Mouse (Mus musculus) forebrain, embryonic 11.5 days (tissue): ENCODE measurements at regions not wholly inside any gene's neighbourhood (a gene's known extent, or its start where the extent isn't known, plus 50 kb on each side); places are given as distances from the start of the nearest gene placed in this dataset.

Source experiments
- ATAC-seq: fragments of 200-750 bp; cut with Nextera tagmentation; replicated peaks from 2 replicates; pipeline ENCODE4 v1.8.0; 2017; ENCODE audit warnings: moderate TSS enrichment; ENCODE audit not compliant: low FRiP score
- DNase-seq: peaks from one replicate; pipeline ENCODE4 v3.0.0-alpha.2; 2017; ENCODE audit warnings: low spot score
- H3K27ac ChIP-seq: fragments of 300-500 bp; sonication (generic); 2 replicates; pipeline ENCODE4 v1.5.1; 2014; ENCODE audit warnings: low read depth, low read length
- H3K27me3 ChIP-seq: fragments of 300-500 bp; sonication (generic); 2 replicates; pipeline ENCODE4 v1.6.1; 2014; ENCODE audit warnings: mild to moderate bottlenecking, low read length, mixed read lengths; ENCODE audit not compliant: control insufficient read depth, insufficient read depth
- H3K36me3 ChIP-seq: fragments of 300-500 bp; sonication (generic); 2 replicates; pipeline ENCODE4 v1.6.1; 2014; ENCODE audit warnings: mild to moderate bottlenecking, low read length, moderate library complexity, mixed read lengths; ENCODE audit not compliant: control insufficient read depth, insufficient read depth
- H3K4me1 ChIP-seq: fragments of 300-500 bp; sonication (generic); replicated peaks from 2 replicates; pipeline ENCODE4 v1.6.1; 2014; ENCODE audit warnings: low read length, mixed read lengths; ENCODE audit not compliant: control insufficient read depth, insufficient read depth
- H3K4me2 ChIP-seq: fragments of 300-500 bp; sonication (generic); 2 replicates; pipeline ENCODE4 v1.6.1; 2014; ENCODE audit warnings: low read depth, mild to moderate bottlenecking, low read length, moderate library complexity, mixed read lengths; ENCODE audit not compliant: severe bottlenecking
- H3K4me3 ChIP-seq: fragments of 300-500 bp; sonication (generic); 2 replicates; pipeline ENCODE4 v1.5.1; 2014; ENCODE audit warnings: low read depth, low read length
- H3K9ac ChIP-seq: fragments of 300-500 bp; sonication (generic); 2 replicates; pipeline ENCODE4 v1.6.1; 2014; ENCODE audit warnings: low read length
- H3K9me3 ChIP-seq: fragments of 300-500 bp; sonication (generic); 2 replicates; pipeline ENCODE4 v1.6.1; 2016; ENCODE audit warnings: low read length, mixed read lengths; ENCODE audit not compliant: control insufficient read depth
- WGBS: fragments of 180-500 bp; shearing (Covaris S2); extraction: QIAGEN DNeasy Blood & Tissue Kit; methylation state at CpG from one replicate; pipeline ENCODE4 v1.1.7; 2014; 5-methylcytosine and 5-hydroxymethylcytosine counted together

DNA sequence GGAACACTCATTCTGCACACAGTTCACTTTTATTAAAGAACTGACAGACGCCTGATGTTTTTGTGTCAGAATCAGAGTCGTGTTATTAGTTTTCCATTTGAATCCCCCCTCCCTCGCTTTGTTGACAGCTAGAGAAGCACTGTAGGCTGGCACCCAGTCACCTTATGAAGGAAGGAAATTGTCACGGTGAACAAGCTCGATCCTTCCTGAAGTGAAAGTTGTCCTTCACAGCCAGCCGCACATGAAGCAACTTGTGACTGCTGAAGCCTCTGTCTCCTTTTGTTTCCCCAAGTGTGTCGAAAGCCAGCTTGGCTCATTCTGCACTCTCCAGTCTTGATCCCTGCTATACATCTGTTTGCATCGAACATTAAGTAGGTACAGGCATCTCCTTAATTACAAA is 364.6 kb upstream of the Ubash3b start:
- Histone ChIP-seq H3K9ac (no peak overlapping the region), H3K27ac (no peak overlapping the region), H3K4me3 (no peak overlapping the region), H3K4me1 (0 out of 2 replicates have a peak, but pooled peaks cover 4% of the 10 kb centered on the region), H3K36me3 (no peaks in the 10 kb centered on the region), H3K9me3 (no peaks in the 10 kb centered on the region), H3K4me2 (no peak overlapping the region), H3K27me3 (no peaks in the 10 kb centered on the region)
- DNase-seq, result no peak
- no peak for ATAC-seq
- WGBS, result 59% methylated on average over 8 of the region's 8 CpGs

DNA sequence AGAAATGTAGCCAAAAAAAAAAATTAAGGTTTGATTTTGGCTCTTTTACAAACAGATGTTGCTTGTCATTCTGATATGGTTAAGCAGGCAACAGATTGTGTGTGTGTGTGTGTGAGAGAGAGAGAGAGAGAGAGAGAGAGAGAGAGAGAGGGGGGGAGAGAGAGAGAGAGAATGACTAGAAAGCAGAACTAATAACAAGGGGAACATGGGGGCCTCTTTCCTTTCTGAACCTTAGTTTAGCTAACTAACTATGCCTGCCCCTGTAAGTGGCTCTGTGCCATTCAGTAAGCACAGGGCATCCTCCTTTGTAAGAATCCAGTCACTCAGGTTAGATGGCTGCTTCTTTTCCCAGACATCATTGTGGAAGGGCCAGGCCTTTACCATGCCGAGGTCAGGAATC is 364.0 kb upstream of the Ubash3b start:
- no peak overlapping the region for H3K27ac ChIP-seq
- H3K4me3 ChIP-seq, result no peak overlapping the region
- no peaks in the 10 kb centered on the region for H3K27me3 ChIP-seq
- H3K4me2 ChIP-seq, result no peak overlapping the region
- ATAC-seq, result no peak
- WGBS, result 61% methylated on average over 1 of the region's 1 CpGs
- H3K36me3 ChIP-seq, result no peaks in the 10 kb centered on the region
- no peak for DNase-seq
- H3K9me3 ChIP-seq, result no peaks in the 10 kb centered on the region
- H3K4me1 ChIP-seq, result 0 out of 2 replicates have a peak, but pooled peaks cover 4% of the 10 kb centered on the region
- H3K9ac ChIP-seq, result no peak overlapping the region

DNA sequence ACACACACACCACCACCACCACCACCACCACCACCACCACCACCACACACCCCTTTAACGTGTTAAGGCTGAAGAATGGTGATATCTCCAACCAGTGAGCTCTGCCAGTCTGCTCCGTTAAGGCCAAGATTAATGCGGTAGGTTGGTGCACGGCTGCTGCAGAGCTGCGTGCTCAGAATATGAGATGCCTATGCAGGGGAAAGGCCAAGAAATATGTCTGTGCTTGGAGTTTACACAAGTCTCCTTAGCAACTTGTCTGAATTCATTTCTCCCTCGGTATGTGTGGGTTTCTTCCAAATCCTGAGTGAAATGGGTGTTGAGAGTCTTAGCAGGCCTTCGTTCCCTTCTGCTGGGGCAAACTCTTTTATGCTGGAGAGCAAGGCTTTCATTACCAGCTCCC is 363.1 kb upstream of the Ubash3b start:
- Histone ChIP-seq H3K9me3 (no peaks in the 10 kb centered on the region), H3K4me3 (no peak overlapping the region), H3K36me3 (no peaks in the 10 kb centered on the region), H3K4me2 (no peak overlapping the region), H3K27me3 (no peaks in the 10 kb centered on the region), H3K27ac (no peak overlapping the region), H3K9ac (no peak overlapping the region), H3K4me1 (0 out of 2 replicates have a peak, but pooled peaks cover 4% of the 10 kb centered on the region)
- ATAC-seq (no peak), DNase-seq (no peak)
- 77% methylated on average over 7 of the region's 7 CpGs for WGBS

DNA sequence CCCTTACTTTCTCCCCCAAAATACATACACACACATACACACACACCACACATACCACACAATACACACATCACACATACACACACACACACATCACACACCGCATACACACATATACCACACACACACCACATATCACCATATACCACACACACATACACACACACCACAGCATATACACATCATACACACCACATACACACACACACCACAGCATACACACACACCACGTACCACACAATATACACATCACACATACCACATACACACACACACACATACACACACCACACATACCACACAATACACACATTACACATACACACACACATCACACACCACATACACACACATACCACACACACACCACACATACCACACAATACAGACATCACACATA is 362.5 kb upstream of the Ubash3b start:
- no peak overlapping the region for H3K27ac ChIP-seq
- H3K4me3 ChIP-seq, result no peak overlapping the region
- 98% methylated on average over 2 of the region's 2 CpGs for WGBS
- no peaks in the 10 kb centered on the region for H3K27me3 ChIP-seq
- ATAC-seq (no peak), DNase-seq (no peak)
- no peaks in the 10 kb centered on the region for H3K36me3 ChIP-seq
- 0 out of 2 replicates have a peak, but pooled peaks cover 4% of the 10 kb centered on the region for H3K4me1 ChIP-seq
- no peaks in the 10 kb centered on the region for H3K9me3 ChIP-seq
- H3K9ac ChIP-seq, result no peak overlapping the region
- H3K4me2 ChIP-seq, result no peak overlapping the region

DNA sequence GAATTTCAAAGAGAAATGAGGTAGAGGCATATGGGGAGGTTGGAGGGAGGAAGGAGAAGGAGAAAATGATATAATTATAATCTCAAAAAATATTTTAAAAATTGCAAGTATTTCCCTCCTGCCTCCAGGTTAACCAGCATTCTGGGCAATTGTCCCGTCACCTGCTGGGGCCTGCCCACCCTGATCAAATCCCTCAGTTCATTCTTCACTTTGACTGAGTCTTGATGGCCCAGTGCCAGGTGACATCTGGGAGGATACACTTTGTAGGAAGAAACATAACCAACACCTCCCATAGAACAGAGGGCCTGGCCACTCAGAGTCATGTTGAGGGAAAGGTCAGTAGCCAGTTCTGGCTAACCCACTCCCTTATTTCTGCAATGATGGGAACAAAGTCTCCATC is 360.8 kb upstream of the Ubash3b start:
- ATAC-seq, result no peak
- Histone ChIP-seq H3K9ac (no peak overlapping the region), H3K4me1 (0 out of 2 replicates have a peak, but pooled peaks cover 4% of the 10 kb centered on the region), H3K4me3 (no peak overlapping the region), H3K9me3 (no peaks in the 10 kb centered on the region), H3K4me2 (no peak overlapping the region), H3K27me3 (no peaks in the 10 kb centered on the region), H3K36me3 (no peaks in the 10 kb centered on the region), H3K27ac (no peak overlapping the region)
- no peak for DNase-seq
- WGBS, result 91% methylated on average over 1 of the region's 1 CpGs

DNA sequence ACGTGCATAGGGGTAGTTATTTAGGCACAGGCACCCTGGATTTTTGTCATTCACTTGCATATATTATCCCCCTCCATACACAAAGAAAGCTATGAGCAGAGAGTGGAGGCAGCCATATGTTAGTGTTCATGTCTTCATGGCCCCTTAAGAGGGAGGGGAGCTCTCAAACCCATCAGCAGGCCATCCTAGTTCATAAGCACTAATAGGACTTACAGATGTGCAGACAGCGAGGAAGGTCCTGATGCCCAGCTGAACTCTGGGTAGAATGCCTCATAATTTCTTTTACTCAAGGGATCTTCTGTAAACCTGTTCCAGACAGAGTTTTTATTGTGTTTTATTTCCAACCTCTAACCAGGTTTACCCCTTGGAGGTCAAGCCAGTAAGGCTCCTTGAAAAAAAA is 356.3 kb upstream of the Ubash3b start:
- no peaks in the 10 kb centered on the region for H3K4me1 ChIP-seq
- WGBS, result 87% methylated on average over 2 of the region's 2 CpGs
- H3K9me3 ChIP-seq, result no peaks in the 10 kb centered on the region
- H3K36me3 ChIP-seq, result no peaks in the 10 kb centered on the region
- no peak overlapping the region for H3K4me3 ChIP-seq
- ATAC-seq, result no peak
- DNase-seq, result no peak
- no peak overlapping the region for H3K4me2 ChIP-seq
- no peaks in the 10 kb centered on the region for H3K27me3 ChIP-seq
- H3K9ac ChIP-seq, result no peak overlapping the region
- no peak overlapping the region for H3K27ac ChIP-seq

DNA sequence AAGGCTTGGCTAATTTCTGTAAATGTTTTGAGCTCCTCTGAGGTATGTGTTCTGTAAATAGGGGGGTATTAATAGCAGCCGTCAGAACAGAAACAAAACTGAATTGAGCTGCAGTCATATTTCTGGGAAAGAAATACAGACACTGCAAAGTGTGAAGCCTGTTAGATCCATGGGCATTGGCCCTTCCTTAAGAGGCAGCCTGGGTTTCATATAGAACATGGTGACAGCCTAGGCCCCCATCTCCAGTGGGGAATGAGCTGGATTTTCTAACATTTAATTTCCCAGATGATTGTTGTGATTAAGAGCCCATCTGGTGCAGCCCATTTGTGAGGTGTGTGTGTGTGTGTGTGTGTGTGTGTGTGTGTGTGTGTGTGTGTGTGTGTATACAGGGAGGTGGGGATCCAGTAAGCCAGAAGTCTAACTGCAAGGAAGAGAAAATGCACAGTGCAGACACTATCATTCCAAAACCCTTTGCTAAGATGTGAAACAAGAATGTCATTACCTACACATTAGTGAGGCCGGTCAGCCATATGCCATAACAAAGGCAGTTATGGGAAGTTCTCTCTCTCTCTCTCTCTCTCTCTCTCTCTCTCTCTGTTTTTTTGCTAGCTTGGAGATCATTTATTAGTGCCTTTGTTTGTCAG is 355.7 kb upstream of the Ubash3b start:
- no peaks in the 10 kb centered on the region for H3K4me1 ChIP-seq
- WGBS, result 85% methylated on average over 2 of the region's 2 CpGs
- H3K27me3 ChIP-seq, result no peaks in the 10 kb centered on the region
- no peak overlapping the region for H3K9ac ChIP-seq
- H3K27ac ChIP-seq, result no peak overlapping the region
- no peaks in the 10 kb centered on the region for H3K9me3 ChIP-seq
- H3K4me3 ChIP-seq, result no peak overlapping the region
- no peak for DNase-seq
- H3K36me3 ChIP-seq, result no peaks in the 10 kb centered on the region
- no peak for ATAC-seq
- H3K4me2 ChIP-seq, result no peak overlapping the region

DNA sequence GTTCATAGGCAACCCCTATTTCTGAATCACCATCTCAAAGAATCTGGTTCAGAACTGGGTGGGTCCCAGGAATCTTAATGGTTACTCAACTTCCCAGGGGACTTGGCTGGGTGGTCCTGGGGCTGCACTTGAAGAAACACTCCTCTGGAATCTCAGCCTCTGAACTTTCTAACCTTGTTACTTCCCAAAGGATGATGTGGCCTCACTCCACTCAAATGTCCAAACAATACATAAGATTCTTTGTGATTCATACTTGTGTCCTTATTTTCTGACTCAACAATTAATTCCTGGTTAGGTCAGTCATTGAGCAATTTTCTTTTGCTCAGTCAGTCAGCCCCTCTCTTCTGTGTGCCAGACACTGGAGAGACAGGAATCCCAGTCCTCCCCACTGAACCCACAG is 353.7 kb upstream of the Ubash3b start:
- no peak overlapping the region for H3K27ac ChIP-seq
- ATAC-seq, result no peak
- H3K9me3 ChIP-seq, result no peaks in the 10 kb centered on the region
- no peaks in the 10 kb centered on the region for H3K27me3 ChIP-seq
- DNase-seq, result no peak
- H3K36me3 ChIP-seq, result no peaks in the 10 kb centered on the region
- no peaks in the 10 kb centered on the region for H3K4me1 ChIP-seq
- H3K4me2 ChIP-seq, result no peak overlapping the region
- H3K4me3 ChIP-seq, result no peak overlapping the region
- H3K9ac ChIP-seq, result no peak overlapping the region

DNA sequence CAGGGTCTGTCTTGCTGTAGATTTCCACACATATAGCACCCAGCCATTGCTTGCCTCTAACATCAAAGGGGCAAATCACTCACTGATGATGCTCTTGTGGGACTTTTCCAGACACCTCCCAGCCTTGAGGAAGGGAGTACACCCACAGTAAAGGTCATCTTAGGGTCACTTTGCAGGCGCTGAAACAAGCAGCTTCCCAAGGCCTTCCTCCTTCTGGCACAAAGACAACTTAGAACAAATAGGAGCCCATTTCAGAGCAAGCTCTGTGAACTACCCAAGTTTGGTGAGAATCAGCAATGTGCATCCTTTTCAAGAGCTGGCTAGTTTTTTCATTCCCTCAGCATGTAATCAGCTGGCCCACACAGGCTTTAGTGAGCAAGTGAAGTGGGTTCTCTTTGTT is 352.2 kb upstream of the Ubash3b start:
- Histone ChIP-seq H3K4me3 (no peak overlapping the region), H3K27me3 (no peaks in the 10 kb centered on the region), H3K36me3 (no peaks in the 10 kb centered on the region), H3K4me1 (no peaks in the 10 kb centered on the region), H3K9ac (no peak overlapping the region), H3K4me2 (no peak overlapping the region), H3K9me3 (no peaks in the 10 kb centered on the region), H3K27ac (no peak overlapping the region)
- 64% methylated on average over 1 of the region's 1 CpGs for WGBS
- DNase-seq, result no peak
- ATAC-seq, result no peak
